In genomic region chr14:99579271-99579759, GRCm38 (mm10) we compare ENCODE assay signal across 11 mouse cellular contexts.
DNase-seq lines count a peak whose midpoint lies in the region; ATAC-seq and TF ChIP-seq lines count a peak whose summit lies in the region.
"Had no signal": no experiment of that assay in that cellular context is flagged by ENCODE, and none has a peak within 500 bp of the region (broad histone marks: within the 10 kb centered on the region; RNA-seq: fewer than 3 reads in every experiment).

No protein-coding gene starts in this region.

- no peaks in the 10 kb centered on the region for H3K36me3 ChIP-seq in forebrain, embryonic 15.5 days
- no peaks in the 10 kb centered on the region for H3K36me3 ChIP-seq in forebrain, embryonic 12.5 days (replicated peaks)
- no peaks in the 10 kb centered on the region for H3K36me3 ChIP-seq in embryonic facial prominence, embryonic 14.5 days (ENCODE audit: control insufficient read depth, insufficient read depth, low read length)
- no peaks in the 10 kb centered on the region for H3K36me3 ChIP-seq in lung, postnatal 0 days (ENCODE audit: insufficient read depth, low read length)
- H3K36me3 ChIP-seq: liver, embryonic 15.5 days had no signal

- H3K9me3 ChIP-seq in forebrain, embryonic 15.5 days = no peaks in the 10 kb centered on the region
- no peaks in the 10 kb centered on the region for H3K9me3 ChIP-seq in forebrain, embryonic 12.5 days
- no peaks in the 10 kb centered on the region for H3K9me3 ChIP-seq in embryonic facial prominence, embryonic 14.5 days (ENCODE audit: control insufficient read depth, low read length)
- no peaks in the 10 kb centered on the region for H3K9me3 ChIP-seq in lung, postnatal 0 days (ENCODE audit: low read length)
- H3K9me3 ChIP-seq: liver, embryonic 15.5 days had no signal

- WGBS in forebrain, embryonic 15.5 days = 31% methylated on average over 10 of the region's 10 CpGs
- 30% methylated on average over 9 of the region's 10 CpGs for WGBS in forebrain, embryonic 12.5 days
- 15% methylated on average over 10 of the region's 10 CpGs for WGBS in embryonic facial prominence, embryonic 14.5 days
- 16% methylated on average over 10 of the region's 10 CpGs for WGBS in lung, postnatal 0 days

- H3K4me3 ChIP-seq in forebrain, embryonic 15.5 days = no peak overlapping the region
- H3K4me3 ChIP-seq in forebrain, embryonic 12.5 days (replicated peaks) = no peak overlapping the region
- peak overlapping the region; percentile 30 for H3K4me3 ChIP-seq in layer of hippocampus, adult 2 months
- 0 out of 2 replicates have a peak overlapping the region, but pooled peaks have one; percentile 31 for H3K4me3 ChIP-seq in embryonic facial prominence, embryonic 14.5 days (ENCODE audit: low read depth, low read length)
- peak overlapping the region; percentile 14; the same call in 1 of the 2 replicates for H3K4me3 ChIP-seq in lung, postnatal 0 days (ENCODE audit: low read depth, low read length)
- H3K4me3 ChIP-seq: liver, embryonic 15.5 days had no signal

- no peak for TF ChIP-seq CTCF in layer of hippocampus, adult 2 months (conservative IDR thresholded peaks at IDR 0.05)
- no peak for TF ChIP-seq CTCF in lung, postnatal 0 days (IDR thresholded peaks at IDR 0.05)

- intact Hi-C loops in gastrocnemius, postnatal 14 days (cut with DNase I; ENCODE audit: low total_unique reads) = no loop called here

- peak overlapping the region; percentile 14; the same call in 1 of the 2 replicates for H3K4me2 ChIP-seq in forebrain, embryonic 15.5 days (replicated peaks)
- H3K4me2 ChIP-seq in forebrain, embryonic 12.5 days = no peak overlapping the region
- H3K4me2 ChIP-seq in embryonic facial prominence, embryonic 14.5 days (ENCODE audit: low read depth, low read length) = peak overlapping the region; percentile 49
- peak overlapping the region; percentile 41 for H3K4me2 ChIP-seq in lung, postnatal 0 days (replicated peaks; ENCODE audit: low read depth, low read length)
- H3K4me2 ChIP-seq: liver, embryonic 15.5 days had no signal

- no peak for DNase-seq in layer of hippocampus, adult 2 months (ENCODE audit: low spot score in 2 of 2)
- no peak for DNase-seq in layer of hippocampus, postnatal 14 days (ENCODE audit: low spot score in 2 of 2)
- peak; percentile 91 for DNase-seq in embryonic facial prominence, embryonic 14.5 days (ENCODE audit: low spot score)
- DNase-seq in lung, postnatal 0 days (ENCODE audit: low spot score) = peak; percentile 69
- DNase-seq in layer of hippocampus, adult 9-11 months = no peak
- DNase-seq in gastrocnemius, postnatal 14 days = no peak
- DNase-seq: cerebellum, adult 9-11 months; thymus, adult 18-20 months had no signal

- H3K27ac ChIP-seq in forebrain, embryonic 15.5 days (replicated peaks) = no peak overlapping the region
- H3K27ac ChIP-seq in forebrain, embryonic 12.5 days = no peak overlapping the region
- no peak overlapping the region for H3K27ac ChIP-seq in layer of hippocampus, adult 2 months
- H3K27ac ChIP-seq in embryonic facial prominence, embryonic 14.5 days (replicated peaks; ENCODE audit: low read depth, low read length) = peak overlapping the region; percentile 83
- H3K27ac ChIP-seq in lung, postnatal 0 days (ENCODE audit: low read length) = peak overlapping the region; percentile 78
- H3K27ac ChIP-seq: liver, embryonic 15.5 days had no signal

- no peak for TF ChIP-seq EP300 in lung, postnatal 0 days (IDR thresholded peaks at IDR 0.05)

- peak; percentile 29; the same call in 1 of the 2 replicates for ATAC-seq in forebrain, embryonic 15.5 days (replicated peaks)
- ATAC-seq in forebrain, embryonic 12.5 days (ENCODE audit: low FRiP score) = no peak
- peak; percentile 87 for ATAC-seq in embryonic facial prominence, embryonic 14.5 days (ENCODE audit: low read depth)
- peak; percentile 88 for ATAC-seq in lung, postnatal 0 days

- peaks cover 6% of the 10 kb centered on the region; the same call in 1 of the 2 replicates for H3K4me1 ChIP-seq in forebrain, embryonic 15.5 days
- H3K4me1 ChIP-seq in forebrain, embryonic 12.5 days = peaks cover 5% of the 10 kb centered on the region
- H3K4me1 ChIP-seq in embryonic facial prominence, embryonic 14.5 days (ENCODE audit: control insufficient read depth, insufficient read depth, low read length) = peaks cover 21% of the 10 kb centered on the region
- no peaks in the 10 kb centered on the region for H3K4me1 ChIP-seq in lung, postnatal 0 days (ENCODE audit: insufficient read depth, low read depth, low read length)
- H3K4me1 ChIP-seq: liver, embryonic 15.5 days had no signal

- no peaks in the 10 kb centered on the region for H3K27me3 ChIP-seq in forebrain, embryonic 15.5 days
- no peaks in the 10 kb centered on the region for H3K27me3 ChIP-seq in forebrain, embryonic 12.5 days
- H3K27me3 ChIP-seq in embryonic facial prominence, embryonic 14.5 days (replicated peaks; ENCODE audit: control insufficient read depth, insufficient read depth, low read length) = no peaks in the 10 kb centered on the region
- no peaks in the 10 kb centered on the region for H3K27me3 ChIP-seq in lung, postnatal 0 days (replicated peaks; ENCODE audit: insufficient read depth, low read length)
- H3K27me3 ChIP-seq: liver, embryonic 15.5 days had no signal

- H3K9ac ChIP-seq in forebrain, embryonic 15.5 days (replicated peaks) = no peak overlapping the region
- H3K9ac ChIP-seq in forebrain, embryonic 12.5 days = no peak overlapping the region
- H3K9ac ChIP-seq in embryonic facial prominence, embryonic 14.5 days (ENCODE audit: low read depth, low read length) = no peak overlapping the region
- H3K9ac ChIP-seq in lung, postnatal 0 days (replicated peaks; ENCODE audit: low read depth) = no peak overlapping the region
- H3K9ac ChIP-seq: liver, embryonic 15.5 days had no signal

Comparison
In these comparisons a context has a peak if more than half of its experiments do, and no peak if none do; other contexts are left out.
1. H3K27ac ChIP-seq: peak in embryonic facial prominence, embryonic 14.5 days (single experiment) and lung, postnatal 0 days (single experiment); none in forebrain, embryonic 15.5 days (single experiment), forebrain, embryonic 12.5 days (single experiment) and layer of hippocampus, adult 2 months (single experiment).
2. H3K4me3 ChIP-seq: peak in layer of hippocampus, adult 2 months (single experiment), embryonic facial prominence, embryonic 14.5 days (single experiment) and lung, postnatal 0 days (single experiment); none in forebrain, embryonic 15.5 days (single experiment) and forebrain, embryonic 12.5 days (single experiment).
3. DNase-seq: peak in embryonic facial prominence, embryonic 14.5 days (single experiment) and lung, postnatal 0 days (single experiment); none in layer of hippocampus, adult 2 months (0 of 2), layer of hippocampus, postnatal 14 days (0 of 2), layer of hippocampus, adult 9-11 months (single experiment) and gastrocnemius, postnatal 14 days (single experiment).